Mouse (Mus musculus): ENCODE results near the gene Ptpn22.
"Not testable (repeated sequence)": the region's sequence is repeated elsewhere in the genome, so short reads cannot be mapped to it uniquely, and the experiment has no call there.

Gene Ptpn22

GRCm38 (mm10) chr3:103858881-103859801, at the start of gene Ptpn22:
Ptpn22 (plus strand) TSS chr3:103859795.
- DNase-seq (ENCODE audit: low read depth, low spot score), result no peak

GRCm38 (mm10) chr3:103809799-103810150, 49.8 kb upstream of the Ptpn22 start:
- DNase-seq (ENCODE audit: low read depth, low spot score), result no peak

- no peak for DNase-seq (ENCODE audit: low read depth, low spot score)
These were observed 48.6 kb upstream of the Ptpn22 start for GRCm38 (mm10) chr3:103810967-103811366.

DNA sequence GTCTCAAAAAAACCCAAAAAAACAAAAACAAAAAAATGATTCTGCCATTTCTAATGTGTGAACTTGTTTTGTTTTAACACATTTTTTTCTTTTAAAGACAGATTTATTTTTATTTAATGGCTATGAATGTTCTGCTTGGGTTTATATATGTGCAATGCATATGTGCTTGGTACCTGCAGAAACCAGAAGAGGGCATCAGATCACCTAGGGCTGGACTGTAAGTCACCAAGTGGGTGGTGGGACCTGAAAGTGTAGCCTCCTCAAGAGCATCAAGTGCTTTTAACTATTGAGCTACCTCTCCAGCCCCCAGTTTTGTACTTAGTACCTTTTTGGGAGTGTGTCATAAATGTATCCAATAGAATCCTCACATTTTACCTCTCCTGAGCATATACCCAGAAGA, 32.0 kb upstream of the Ptpn22 start:
- DNase-seq (ENCODE audit: low read depth, low spot score), result no peak

- no peak for DNase-seq (ENCODE audit: low read depth, low spot score)
These were observed 30.6 kb upstream of the Ptpn22 start for GRCm38 (mm10) chr3:103829036-103829435.

GRCm38 (mm10) chr3:103830681-103831080, 28.9 kb upstream of the Ptpn22 start:
- DNase-seq (ENCODE audit: low read depth, low spot score), result not testable (repeated sequence)

DNA sequence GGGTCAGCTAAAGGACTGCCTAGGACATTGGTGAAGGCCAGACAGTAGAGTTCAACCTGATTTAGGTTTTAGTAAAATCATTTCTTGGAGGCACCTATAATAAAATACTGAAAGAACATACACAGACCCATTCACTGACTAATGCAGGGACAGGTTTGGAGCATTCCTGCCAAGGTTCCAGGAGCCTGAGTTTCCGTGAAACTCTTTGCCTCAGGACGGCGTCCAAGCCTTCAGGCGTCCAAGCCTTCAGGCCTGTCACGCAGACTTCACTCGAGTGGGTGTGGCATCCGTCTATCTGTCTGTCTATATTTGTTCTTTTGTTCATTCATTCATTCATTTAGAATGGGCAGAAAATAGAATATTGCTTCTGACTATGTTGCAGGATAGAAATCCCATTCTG, 28.4 kb upstream of the Ptpn22 start:
- no peak for DNase-seq (ENCODE audit: low read depth, low spot score)

DNA sequence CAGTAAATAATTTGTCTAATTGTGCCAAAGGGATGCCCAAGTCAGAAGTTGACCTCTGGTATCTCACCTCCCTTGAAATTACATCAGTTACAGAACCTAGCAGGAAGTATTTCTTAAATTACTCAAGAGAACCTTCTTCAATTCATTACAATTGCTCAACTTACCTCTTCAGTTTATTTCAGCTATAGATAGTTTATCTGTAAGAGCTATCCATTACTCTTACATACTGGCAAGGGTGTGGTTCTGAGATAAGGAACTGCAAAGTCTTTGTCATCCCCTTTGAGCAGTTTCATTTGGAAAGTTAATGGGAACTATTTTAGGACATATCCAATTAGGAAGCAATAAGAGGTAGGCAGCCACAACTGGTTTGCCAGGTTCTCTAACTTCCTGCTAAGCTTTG, 27.2 kb upstream of the Ptpn22 start, which contains the start of gene Bcl2l15:
Gene Bcl2l15 (plus strand): TSS at position 176 of the 400 bp plus-strand sequence.
- no peak for DNase-seq (ENCODE audit: low read depth, low spot score)

- DNase-seq (ENCODE audit: low read depth, low spot score), result no peak
These were observed 25.6 kb upstream of the Ptpn22 start for GRCm38 (mm10) chr3:103834001-103834400.

DNA sequence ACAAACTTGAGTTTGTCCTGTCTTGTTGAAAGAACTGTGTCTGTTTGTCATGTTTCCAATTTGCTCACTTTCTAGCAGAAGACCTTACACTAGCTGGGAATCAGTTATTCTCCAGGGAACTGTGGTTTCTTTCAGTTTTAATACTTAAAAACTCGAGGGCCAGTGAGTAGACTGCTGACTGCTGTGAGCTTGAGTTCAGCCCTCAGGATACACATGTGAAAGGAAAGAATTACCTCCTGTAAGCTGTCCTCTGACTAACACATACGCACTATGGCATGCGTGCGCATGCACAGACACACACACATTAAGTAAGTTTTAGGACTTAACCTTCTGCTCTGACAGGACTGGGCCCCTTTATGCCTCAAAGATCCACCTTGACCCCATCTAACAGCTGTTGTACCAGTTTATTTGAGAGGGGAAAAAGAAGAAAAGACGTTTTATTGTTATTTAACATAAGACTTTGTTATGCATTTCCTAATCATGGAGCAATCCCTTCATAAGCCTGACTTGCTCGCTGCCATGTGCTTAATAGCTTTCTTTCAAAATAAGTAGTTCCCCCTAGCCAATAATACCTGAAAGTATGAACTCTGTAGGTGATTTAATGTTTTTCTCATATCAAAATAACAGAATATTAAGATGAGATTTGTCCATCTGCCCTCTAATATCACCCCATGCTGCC, 24.2 kb upstream of the Ptpn22 start:
- no peak for DNase-seq (ENCODE audit: low read depth, low spot score)

GRCm38 (mm10) chr3:103835951-103836310, 23.7 kb upstream of the Ptpn22 start:
- no peak for DNase-seq (ENCODE audit: low read depth, low spot score)

DNA sequence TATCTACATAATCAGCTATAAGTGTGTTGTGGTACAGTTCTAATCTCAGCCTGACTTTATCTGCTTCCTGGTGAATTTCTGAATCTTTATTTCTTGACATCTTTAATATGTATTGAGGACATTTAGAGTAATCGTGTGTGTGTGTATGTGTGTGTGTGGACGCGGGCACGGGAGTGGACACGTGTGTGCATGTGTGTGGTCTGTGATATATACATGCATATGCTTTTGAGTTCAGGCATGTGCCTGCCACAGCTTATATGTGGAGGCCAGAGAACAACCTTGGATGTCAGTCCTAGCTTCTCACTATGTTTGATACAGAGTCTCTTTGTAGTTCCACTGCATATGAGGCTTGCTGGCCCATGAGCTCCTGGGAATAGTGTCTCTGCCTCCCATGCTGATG, 23.1 kb upstream of the Ptpn22 start:
- DNase-seq (ENCODE audit: low read depth, low spot score), result no peak

- no peak for DNase-seq (ENCODE audit: low read depth, low spot score)
These were observed 19.9 kb upstream of the Ptpn22 start for GRCm38 (mm10) chr3:103839711-103840110.

DNA sequence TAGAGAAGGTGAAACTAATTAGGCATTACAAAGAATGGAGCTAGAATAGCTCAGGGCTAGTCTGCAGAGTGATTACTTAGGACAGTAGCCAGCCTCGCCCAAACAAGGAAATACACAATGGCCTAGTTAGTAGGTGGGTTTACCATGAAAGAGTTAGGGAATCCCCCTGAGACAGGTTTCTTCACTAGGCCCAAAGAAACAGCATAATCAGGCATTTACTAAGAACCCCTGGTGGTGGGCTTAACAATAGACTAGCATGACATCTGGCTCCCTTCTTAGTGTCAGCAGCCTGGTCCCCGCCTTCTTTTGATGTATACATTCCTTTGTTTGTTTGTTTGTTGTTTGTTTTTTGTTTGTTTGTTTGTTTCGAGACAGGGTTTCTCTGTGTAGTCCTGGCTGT, 19.4 kb upstream of the Ptpn22 start:
- not testable (repeated sequence) for DNase-seq (ENCODE audit: low read depth, low spot score)

- DNase-seq (ENCODE audit: low read depth, low spot score), result not testable (repeated sequence)
These were observed 18.6 kb upstream of the Ptpn22 start for GRCm38 (mm10) chr3:103840946-103841345.

- no peak for DNase-seq (ENCODE audit: low read depth, low spot score)
These were observed 8.8 kb upstream of the Ptpn22 start for GRCm38 (mm10) chr3:103850644-103851363.

DNA sequence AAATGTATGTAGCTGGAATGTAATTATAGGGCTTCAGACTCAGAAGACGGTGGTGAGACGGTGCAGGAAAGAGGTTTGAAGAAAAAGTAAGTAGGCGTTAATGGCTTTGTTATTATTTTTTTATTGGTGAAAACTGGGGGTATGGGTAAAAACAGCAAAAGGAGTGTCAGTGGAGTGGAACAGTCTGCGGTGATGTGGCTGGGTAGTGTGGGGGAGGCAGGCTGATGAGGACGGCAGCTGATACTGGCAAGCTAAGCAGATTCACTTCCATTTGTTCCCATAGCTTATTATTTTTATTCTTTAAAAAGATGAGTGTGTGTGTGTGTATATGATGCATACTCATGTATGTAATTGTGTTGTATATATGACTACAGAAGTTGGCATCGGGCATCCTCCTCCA, 8.1 kb upstream of the Ptpn22 start:
- no peak for DNase-seq (ENCODE audit: low read depth, low spot score)

- DNase-seq (ENCODE audit: low read depth, low spot score), result no peak
These were observed 7.7 kb upstream of the Ptpn22 start for GRCm38 (mm10) chr3:103851882-103852281.

- no peak for DNase-seq (ENCODE audit: low read depth, low spot score)
These were observed 6.9 kb upstream of the Ptpn22 start for GRCm38 (mm10) chr3:103852565-103853299.

DNA sequence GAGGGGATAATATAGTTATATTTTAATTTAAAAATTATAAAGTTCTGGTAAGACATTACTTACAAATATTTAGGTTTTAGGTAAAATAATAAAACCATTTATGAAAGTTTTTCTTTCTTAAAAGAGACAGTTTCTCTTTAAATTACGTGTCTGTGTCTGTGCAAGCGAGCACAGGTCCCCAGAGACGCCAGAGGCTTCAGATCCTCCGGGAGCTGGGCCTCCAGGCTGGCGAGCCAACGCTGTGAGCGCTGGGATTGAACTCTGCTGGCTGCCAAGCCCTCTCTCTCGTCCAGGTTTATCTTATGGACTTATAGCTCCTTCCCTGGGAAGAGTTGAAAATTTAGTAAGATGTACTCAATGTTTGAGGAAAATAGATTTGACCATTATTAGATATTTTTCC, 5.8 kb upstream of the Ptpn22 start:
- DNase-seq (ENCODE audit: low read depth, low spot score), result no peak

DNA sequence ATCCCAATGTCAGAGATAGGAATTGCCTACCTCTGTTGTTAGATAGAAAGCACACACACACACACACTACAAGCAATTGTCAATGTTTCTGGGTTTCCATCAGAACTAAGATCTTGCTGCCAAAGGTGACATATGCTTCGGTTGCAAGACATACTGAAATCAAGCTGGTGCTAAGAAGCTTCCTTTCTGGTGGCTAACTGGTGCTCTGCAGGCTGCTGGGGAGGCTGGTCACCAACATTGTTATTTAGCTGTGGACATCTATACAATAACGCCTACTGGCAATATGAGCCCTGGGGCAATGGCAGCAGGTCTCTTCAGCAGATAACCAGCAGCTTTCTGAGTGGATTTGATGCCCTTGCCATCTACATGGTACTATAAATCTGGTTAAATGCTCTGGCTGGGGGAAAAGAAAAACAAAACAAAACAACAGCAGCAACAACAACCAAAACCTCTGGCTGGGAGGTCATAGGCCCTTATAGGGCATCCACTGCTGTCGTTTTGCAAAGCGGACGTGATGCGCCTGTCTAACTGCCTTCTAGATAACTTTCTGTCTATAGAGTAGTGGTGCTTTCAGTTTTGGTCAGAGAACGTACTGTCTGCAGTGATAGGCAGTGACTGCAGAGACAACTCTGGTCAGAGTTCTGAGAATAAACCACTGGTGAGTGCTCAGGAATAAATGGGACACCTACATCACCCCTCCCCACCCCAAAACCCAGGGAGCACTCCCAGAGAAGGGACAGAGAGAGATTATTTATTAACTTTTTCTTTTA, 2.4 kb upstream of the Ptpn22 start:
- no peak for DNase-seq (ENCODE audit: low read depth, low spot score)

Measured in retina, postnatal 7 days (tissue).